Mouse (Mus musculus): ENCODE data around the gene Mgat5b.

Mgat5b gene

DNA sequence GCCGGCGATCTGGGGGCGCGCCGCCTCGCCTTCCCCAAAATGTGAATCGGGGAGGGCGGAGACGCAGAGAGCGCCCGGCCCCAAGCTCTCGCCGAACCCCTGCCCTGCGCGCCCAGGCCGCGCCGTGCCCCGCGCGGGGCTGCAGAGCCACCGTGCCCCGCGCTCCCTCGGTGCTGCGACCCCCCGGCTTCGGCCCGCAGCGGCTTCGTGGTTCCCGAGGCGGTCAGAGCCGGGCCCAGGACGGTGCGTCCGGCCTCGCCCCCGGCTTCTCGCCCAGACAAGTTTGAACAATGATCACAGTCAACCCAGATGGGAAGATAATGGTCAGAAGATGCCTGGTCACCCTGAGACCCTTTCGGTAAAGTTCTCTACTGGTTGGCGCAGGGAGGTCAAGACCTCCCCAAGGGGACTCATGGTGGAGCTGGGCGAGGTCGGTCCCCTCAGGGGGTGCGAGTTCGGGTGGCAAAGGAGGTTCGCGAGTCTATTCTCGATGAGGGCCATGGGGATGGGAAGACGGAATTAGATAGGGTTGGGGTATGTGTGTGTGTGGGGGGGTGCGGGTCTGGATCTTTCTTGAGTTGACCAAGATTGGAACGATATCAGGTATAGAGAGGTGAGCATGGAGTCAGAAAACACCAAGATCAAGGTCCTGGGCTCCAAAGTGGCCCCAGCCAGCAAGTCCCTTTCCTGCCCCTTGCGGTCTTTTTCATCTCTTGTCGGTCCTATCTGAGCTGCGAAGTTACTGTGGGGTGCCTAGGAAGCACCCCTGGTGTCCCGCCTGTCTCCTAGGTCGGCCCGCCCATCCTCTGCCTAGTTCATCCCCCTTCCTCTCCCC lies 740 bp downstream of the Mgat5b start:
- WGBS, result 4% methylated on average over 58 of the region's 58 CpGs

DNA sequence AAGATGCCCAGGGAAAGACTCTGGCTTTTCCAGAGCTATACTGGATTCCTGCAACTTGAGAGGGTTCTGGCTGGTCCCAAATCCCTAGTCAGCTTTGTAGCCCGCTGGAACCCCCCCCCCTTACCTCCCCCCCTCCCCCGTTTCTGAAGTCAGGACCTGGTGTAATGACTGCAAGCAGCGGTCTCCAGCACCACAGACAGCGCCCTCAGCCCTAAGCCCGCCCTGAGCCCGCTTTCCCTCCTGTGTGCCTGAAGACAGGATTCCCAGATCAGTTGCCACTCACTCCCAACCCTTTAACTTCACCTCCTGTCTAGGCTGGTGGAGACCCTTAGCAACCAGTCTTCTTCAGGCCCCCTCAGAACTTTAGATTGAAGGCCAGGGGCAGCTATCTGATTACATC lies 2.1 kb downstream of the Mgat5b start:
- 44% methylated on average over 6 of the region's 6 CpGs for WGBS

DNA sequence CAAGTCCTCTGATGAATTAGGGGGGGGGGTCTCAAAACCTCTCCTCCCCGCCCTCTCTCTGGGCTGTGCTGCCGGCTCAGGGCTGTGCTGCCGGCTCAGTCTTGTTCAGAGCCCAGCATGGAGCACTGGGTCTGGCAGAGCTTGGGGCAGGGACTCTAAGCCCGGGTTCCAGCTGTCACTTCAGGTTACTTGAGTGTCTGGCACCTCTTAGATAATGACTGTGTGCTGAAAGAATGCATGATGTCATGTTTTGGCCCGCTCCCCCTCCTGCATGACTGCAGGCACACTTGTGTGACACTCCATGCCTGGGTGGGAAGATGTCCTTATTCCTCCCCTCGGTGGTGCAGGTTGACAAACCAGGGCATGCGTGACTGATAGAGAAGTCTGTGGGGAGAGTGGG lies 3.4 kb downstream of the Mgat5b start:
- WGBS, result 38% methylated on average over 7 of the region's 7 CpGs

DNA sequence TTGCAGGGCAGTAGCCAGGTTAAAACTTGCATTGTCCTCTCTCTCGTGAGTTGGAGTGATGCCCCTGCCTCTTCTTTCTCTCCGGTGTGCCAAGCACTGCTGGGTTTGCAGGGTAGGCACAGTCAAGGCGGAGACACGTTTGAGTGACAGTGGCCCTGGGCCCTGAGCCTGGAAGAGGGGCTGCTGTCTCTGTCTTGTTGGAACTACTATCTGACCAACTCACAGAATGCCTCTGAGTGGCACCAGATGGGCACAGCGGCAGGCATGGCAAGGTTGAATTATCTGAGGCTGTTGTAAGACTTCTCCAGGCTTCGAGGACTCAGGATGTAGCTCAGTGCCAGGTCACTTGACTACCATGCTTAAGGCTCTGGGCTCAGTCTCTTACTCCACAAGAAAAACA lies 9.4 kb downstream of the Mgat5b start:
- 79% methylated on average over 6 of the region's 6 CpGs for WGBS

DNA sequence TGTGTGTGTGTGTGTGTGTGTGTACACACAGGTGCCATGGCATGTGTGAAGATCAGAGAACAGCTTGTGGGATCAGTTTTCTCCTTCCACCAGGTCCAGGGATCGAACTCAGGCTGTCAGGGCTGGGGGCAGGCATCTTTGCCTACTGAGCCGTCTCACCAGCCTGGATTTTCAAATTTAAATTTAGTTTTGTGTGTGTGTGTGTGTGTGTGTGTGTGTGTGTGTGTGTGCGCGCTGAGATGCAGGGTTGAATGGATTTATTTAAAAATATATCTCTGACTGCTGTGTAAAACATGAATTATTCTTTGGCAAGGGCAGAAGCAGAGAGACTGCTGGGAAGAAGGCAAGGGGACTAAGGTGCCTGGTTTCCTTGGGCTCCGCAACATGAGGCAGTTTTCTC lies 16.2 kb downstream of the Mgat5b start:
- 47% methylated on average over 5 of the region's 5 CpGs for WGBS

DNA sequence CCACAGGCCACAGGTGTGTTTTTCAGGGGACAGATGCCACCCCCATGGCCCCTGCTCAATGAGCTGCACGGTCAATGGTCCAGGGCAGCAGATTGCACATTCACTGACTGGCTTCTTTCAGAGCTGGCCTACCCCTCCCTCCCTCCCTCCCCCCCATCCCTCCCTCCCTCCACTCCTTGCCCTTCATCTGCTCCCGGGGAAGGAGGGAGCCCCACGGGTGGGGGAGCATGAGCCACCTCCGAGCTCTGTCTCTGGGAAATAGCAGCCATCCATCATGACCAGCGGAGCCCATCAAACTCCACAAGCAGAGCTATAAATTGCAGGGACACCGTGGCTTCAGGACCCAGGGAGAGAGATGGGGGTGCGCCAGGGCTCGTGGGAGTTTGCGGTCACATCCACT lies 16.7 kb downstream of the Mgat5b start:
- 47% methylated on average over 9 of the region's 9 CpGs for WGBS

DNA sequence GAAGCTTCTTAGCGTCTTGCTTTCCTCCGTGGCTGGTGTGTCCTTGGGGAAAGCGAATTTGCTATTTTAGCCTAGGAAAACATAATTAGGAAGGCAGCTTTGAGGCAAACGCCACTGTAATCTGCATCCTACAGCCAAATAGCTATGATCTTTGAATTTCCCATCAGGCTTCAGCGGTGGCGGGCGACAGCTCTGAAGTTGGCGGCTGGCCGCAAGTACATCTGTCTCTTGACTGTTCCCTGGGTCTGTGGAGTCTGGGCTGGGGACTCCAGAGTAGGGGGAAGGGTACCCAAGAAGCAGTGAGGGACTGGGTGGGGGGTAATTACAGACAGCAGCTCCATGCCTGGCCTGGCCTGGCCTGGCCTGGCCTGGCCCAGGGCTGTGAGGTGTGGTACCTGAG lies 17.3 kb downstream of the Mgat5b start:
- 42% methylated on average over 9 of the region's 9 CpGs for WGBS

DNA sequence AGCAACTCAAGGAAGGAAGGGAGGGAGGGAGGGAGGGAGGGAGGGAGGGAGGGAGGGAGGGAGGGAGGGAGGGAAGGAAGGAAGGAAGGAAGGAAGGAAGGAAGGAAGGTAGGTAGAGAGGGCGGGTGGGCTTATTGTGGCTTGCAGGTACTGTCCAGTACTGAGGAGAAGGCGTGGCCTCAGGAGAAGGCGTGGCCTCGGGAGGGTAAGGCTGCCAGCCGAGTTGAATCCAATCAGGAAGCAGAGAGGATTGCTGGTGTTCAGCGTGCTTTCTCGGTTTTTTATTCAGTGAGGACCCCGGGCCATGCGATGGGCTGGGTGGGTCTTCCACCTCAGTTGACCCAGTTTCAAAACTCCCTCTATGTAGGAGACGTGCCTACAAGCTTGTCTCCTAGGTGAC lies 18.5 kb downstream of the Mgat5b start:
- 37% methylated on average over 10 of the region's 10 CpGs for WGBS

DNA sequence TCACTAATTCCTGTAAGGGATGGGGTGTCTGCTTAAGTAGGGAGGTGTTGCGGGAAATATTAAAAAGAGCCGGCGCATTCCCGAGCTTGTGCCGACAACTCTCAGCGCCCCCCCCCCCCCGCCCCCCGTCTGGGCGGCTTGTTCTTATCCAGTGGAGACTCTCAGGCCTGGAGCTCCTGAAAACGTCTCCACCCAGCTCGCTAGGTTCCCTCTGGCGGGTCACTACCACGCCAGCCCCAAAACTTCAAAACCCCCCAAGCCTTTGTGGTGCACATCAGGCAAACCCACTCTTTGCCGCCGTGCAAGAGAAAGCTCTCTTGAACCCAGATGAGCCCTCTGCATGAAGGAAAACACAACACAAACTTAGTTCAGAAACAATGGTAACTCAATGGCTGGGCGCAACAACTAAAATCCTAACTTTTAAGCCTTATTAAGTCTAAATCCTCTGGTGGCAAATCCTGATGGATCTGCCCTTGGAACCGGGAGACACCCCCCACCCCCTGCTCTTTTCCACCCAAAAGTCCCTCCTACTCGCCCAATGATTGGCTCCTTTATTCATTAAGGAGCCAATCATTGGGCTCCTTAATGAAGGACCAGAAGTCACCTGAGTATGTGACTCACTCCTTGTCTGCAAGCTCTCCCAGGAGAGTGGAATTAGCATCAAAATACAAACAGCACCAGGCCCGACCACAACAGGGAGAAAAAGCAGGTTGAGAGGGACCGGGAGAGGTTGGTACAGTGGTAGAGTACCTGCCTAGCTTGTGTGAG lies 21.6 kb downstream of the Mgat5b start:
- 46% methylated on average over 20 of the region's 20 CpGs for WGBS

DNA sequence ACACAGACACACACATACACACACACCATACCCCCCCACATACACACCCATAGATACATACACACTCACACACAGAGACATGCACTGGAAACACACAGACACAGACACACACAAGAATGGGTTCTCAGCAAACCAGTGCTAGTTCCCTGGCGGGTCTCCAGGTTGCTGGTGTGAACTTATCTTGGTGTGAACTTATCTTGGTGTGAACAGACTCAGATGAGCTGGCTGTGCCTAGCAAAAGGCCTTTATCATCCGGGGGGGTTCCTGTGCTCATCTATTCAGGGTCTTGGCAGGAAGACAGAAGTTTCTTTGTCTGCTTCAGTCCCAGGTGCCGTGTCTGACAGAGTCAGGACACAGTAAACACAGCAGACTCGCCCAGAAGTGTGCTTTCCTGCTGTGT lies 25.7 kb downstream of the Mgat5b start:
- 41% methylated on average over 4 of the region's 4 CpGs for WGBS

DNA sequence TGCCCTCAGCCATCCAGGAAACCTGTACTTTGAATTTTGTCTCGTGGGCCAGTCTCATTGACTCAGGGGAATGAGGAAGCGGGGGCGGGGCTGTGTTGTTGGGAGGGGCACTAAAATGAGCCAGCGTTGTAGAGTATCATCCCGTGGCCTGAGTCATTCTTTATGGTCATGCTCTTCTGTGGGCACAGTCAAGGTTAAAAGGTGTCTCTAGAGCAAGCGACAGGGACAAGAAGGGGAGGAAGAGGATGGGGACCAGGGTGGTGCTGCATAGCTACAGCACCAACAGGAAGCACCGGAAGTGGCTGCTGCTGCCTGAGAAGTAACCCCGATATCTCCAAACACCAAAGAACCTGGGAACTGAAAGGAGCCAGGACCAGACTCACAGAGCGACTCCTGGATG lies 31.2 kb downstream of the Mgat5b start:
- 71% methylated on average over 9 of the region's 9 CpGs for WGBS

DNA sequence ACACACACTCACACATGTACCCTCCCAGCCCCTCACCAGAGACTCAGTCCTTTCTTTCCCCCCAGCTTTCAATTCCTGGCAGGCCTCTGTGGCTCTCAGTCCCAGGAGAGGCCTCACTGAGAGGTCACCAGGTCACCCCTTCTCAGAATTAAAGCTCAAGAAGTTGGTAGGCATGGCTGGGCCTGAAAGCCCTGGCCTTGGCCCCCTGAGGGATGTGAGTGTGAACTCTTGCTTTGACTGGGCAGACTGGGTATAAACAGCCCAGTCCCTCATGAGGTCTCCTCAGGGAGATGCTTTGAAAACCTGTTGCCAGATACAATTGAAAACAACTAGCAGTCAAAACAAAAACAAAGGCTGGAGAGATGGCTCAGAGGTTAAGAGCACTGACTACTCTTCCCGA lies 32.8 kb downstream of the Mgat5b start:
- 38% methylated on average over 1 of the region's 1 CpGs for WGBS

DNA sequence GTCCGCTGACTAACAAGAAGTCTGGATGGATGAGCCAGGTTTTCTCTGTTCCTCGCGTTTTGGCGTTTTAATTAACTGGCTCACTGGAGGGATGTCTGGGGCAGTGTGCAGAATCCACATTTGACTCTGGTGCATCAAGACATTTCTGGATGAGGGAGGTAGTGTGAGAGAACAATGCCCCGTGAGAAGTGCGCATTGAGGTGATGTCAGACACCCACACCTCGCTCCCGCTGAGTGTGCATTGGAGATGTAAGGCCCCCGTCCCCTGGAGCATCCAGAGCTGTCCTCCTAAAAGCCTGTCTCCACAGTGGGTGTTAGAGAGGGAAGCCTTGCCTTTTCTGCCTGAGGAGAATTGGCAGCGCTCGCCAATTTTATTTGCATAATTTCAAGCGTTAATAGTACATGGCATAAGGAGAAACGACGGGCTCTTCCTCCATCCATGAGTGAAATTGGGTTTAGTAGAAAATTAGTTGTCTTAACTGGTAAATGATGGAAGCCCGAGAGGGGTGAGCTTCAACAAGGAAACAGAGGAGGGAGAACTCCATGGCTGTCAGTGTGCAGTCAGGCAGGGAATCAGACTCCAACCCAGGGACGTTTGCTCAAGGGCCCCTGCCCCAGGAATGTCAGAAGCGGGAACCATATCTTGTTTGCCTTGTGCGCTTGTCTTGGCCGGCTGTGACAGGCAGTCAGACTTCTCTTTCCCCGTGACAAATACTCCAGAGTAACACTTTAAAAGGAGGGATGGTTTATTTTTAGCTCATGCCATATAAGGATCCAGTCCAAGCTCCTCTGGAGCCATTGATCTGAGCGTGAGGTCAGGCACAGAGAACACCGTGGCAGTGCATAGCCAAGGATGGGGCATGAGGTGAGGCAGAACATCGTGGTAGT lies 35.8 kb downstream of the Mgat5b start:
- WGBS, result 47% methylated on average over 23 of the region's 23 CpGs

DNA sequence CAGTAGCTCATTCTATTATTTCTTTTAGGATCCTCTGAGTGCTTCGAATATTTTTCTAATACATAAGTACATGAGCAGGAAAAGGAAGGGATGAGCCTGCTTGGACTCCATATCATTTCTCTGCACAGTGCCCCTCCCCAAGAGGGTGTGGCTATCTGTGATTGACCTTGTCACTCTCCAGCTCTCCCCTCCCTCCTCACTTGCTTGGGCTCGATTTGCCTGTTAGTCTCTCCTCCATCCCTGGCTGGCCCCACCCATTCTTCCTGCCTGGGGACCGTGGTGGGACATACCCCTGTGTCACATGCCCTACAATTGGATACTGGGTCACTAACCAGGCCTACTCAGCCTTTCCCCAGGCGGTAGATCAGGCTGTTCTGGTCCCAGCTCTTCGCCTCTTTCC lies 39.9 kb downstream of the Mgat5b start:
- WGBS, result 64% methylated on average over 5 of the region's 5 CpGs

DNA sequence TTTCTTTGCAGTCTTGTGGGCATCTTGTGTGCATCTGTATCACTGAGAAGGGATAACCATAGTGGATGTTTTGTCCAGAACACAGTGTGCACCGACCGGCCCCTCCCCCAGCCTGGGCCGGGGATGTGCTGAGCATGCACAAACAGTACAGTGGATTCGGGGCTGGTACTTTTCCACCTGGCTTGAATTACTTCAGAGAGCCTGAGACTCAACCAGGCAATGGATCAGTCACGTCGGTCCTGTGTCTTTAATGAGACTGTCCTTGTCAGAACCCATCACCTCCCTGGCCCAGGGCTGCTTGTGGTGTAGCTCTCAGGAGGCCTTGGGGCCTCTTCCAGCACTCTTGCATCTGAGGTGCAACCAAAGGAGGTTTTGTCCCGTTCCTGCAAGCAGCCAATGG lies 46.4 kb downstream of the Mgat5b start:
- 62% methylated on average over 7 of the region's 7 CpGs for WGBS

DNA sequence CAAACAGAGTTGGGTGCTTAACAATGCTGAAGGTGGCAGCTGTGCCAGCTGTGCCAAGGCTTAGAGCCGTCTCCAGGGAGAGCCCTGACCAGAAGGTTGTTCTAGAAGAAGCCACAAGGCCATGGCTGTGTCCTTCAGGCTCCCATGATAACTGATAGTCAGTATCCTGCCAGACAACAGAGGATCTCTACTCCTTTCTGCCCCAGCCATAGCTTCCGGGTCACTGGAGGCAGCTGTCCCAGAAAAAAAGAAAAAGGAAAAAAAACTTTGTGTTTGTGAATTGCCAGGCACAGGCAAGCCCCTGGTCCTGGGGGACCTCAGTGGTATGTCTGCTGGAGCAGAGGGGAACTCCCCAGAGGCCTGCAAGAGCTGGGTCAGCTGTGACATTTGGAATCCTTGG lies 47.3 kb downstream of the Mgat5b start:
- WGBS, result 68% methylated on average over 2 of the region's 2 CpGs

DNA sequence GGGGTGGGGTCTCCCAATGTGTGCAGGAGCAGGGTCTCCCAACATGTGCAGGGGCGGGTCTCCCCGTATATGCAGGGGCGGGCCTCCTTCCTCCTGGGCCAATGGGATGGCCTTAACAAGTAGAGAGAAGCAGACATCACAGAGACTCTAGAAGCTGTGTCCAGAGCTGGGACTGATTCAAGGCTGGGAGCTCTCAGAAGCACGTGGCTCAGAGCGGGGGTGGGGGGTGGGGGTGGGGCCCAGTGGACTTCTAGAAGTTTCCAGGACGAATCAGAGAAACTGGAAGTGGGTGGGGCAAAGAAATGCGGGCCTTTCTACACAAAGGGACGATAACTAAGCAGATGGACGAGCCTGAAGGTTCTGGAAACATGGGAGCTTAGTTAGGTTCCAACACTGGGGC lies 49.9 kb downstream of the Mgat5b start:
- WGBS, result 79% methylated on average over 9 of the region's 9 CpGs

DNA sequence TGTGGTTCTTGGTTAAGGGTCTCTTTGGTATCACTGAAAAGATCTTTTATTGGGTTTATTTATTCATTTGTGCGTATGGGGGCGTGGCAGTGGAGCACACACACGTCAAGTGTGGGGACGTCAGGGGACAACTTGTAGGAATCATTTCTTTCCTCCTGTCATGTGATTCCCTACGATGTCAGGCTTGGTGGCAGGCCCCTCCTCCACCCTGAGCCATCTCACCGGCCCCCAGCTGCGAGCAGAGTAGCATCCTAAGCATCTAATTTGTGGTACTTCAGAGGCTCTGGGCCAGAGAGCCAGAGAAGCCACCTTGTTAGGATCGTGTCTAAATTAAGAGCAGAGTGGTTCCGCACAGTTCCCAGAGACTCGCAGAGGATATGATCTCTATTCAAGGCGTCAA lies 50.8 kb downstream of the Mgat5b start:
- 79% methylated on average over 11 of the region's 11 CpGs for WGBS

DNA sequence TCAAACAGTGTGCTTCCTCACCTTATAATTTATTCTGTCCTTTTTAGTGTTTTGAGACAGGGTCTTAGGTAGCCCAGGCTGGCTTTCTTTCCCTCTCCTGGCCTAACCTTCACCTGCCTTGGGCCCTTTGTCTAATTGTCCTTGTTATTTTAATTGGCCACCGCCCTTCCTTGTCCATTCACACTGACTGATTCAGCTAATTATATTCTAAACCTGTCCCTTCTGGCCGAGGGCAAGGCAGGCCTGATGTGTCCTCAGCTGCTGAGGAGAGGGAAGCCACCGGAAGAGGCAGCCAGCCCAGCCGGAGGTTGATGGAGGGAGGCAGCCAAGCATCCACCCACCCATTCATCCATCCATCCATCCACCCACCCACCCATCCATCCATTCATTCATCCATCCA lies 52.2 kb downstream of the Mgat5b start:
- WGBS, result 58% methylated on average over 4 of the region's 4 CpGs

DNA sequence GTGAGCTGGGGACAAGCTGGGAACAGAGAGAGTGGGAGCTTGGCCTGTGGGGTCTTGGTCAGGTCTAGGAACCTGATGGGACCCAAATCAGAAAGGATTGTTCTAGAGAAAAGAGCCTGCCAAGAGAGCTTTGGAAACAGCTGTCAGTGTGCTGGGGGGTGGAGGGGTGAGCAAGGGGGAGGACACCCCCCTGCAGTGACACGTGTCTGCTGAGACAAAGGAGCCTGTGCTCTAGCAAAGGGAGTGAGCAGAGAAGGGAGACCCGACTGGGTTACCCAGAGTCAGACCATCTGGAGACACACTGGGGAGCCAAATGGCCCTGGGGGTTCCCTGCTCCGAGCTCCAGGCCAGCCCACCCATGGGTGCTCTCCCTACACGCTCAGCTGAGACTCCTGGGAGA lies 54.2 kb downstream of the Mgat5b start:
- 43% methylated on average over 4 of the region's 4 CpGs for WGBS

DNA sequence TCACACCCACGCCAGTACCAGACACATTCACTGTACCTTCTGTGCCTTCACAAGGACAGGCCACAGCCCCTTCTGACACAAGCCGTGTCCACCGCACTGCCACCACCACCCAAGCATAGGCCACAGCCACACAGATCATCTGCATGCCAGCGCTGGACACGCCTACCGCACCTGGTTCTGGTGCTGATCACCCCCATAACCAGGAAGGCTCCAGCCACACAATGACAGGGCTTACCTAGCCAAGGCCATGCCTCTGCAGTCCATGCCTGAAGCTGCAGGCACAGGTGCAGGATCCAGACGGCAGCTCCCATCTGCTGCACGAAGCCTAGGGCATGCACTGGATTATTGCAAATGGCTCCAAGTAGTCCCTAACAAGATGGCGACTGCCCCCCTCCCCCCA lies 54.8 kb downstream of the Mgat5b start:
- WGBS, result 94% methylated on average over 9 of the region's 9 CpGs

DNA sequence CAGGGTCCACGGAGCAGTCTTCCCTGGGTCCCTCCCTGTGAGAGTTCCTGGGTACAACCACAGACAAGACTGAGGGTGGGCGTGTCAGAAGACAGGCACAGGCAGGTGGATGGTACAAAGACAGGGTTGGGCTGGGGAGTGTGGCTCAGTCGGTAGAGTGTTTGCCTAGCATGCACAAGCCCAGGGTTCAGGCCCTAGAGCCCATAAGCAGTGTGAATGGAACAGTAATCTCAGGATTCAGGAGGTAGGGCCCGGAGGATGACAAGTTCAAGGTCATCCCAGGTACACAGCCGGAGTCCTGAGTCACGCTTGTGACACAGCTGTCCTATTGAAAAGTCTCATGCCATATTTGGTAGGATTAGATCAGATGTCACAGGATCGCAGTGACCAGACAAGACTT lies 55.7 kb downstream of the Mgat5b start:
- WGBS, result 89% methylated on average over 7 of the region's 7 CpGs

All from cerebral cortex, adult 2 months (tissue).